Mouse (Mus musculus) adipocyte (in vitro differentiated cells): ENCODE results near the gene Gm17949.

ENCODE experiments used
- DNase-seq: peaks from one replicate; pipeline ENCODE4 v3.0.0-alpha.2; 2016; ENCODE audit warnings: low spot score

The Gm17949 gene

DNA sequence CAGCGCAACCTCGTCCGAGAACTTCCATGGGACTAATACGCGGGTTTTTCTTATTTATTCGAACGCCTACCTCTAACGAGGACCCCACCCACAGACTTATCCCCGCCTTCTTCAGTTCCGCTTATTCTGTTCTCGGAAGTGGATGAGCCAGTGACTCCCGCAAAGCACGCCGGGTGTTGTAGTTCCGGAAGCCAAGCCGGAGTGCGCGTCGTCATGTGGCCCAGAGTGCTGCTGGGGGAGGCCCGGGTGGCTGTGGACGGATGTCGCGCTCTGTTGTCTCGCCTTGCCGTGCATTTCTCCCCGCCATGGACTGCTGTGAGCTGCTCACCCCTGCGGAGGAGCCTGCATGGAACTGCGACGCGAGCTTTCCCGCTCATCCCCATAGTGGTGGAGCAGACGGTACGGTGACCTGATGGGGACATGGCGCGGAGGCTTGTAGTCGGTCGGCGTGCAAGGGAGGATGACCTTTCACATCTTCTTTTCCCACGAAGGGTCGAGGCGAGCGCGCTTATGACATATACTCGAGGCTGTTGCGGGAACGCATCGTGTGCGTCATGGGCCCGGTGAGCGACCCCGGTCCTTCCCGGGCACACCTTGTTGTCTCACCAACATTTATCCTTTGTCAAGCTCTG lies 21.0 kb upstream of the Gm17949 start, which contains the start of gene Clpp:
Clpp (plus strand) TSS at position 191 of the 632 bp plus-strand sequence.
- peak; percentile 98 for DNase-seq

- no peak for DNase-seq
Observed at GRCm38 (mm10) chr17:56990966-56991365, 20.3 kb upstream of the Gm17949 start.

DNA sequence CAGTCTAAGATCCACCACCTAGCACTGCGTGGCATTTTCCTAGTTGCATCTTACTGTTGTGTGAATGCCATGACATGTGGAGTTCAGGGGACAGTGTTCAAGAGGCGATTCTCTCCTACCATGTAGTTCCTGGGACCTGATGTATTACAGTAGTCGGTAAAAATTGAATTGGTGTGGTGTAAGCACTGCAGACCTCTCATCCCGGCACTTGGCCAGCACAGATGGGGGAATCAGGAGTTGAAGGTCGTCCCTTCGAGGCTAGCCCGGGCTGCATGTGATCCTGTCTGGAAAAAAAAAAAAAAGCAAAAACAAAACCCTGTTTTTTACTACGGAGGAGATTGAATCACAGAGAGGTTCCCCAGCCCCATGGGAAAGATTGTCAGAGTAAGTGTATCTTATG lies 16.2 kb upstream of the Gm17949 start:
- DNase-seq: no peak

DNA sequence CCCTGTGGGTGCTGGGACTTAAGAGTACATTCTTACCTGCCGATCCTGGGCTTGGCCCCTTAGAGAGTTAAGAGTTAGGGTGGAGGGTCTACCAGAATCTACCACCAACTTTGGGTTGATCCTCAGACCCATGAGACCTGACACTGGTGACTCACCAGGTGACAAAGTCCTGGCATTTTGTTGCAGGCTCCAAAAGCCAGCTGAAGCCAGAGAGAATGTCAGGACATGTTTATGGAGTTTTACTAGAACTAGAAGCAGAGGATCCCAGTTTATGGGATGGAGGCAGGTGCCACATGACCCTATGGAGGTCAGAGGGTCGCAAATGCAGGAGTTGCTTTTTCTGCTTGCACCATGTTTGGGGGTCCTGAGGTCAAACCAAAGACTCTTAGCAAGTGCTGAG lies 14.8 kb upstream of the Gm17949 start:
- no peak for DNase-seq

- DNase-seq: peak; percentile 98
Observed at GRCm38 (mm10) chr17:56997029-56997667, 14.1 kb upstream of the Gm17949 start, which contains the start of gene Alkbh7. Alkbh7 (plus strand) TSS chr17:56997339.

- no peak for DNase-seq
Observed at GRCm38 (mm10) chr17:56999414-56999813, 11.9 kb upstream of the Gm17949 start.

GRCm38 (mm10) chr17:56999968-57000609 lies 11.2 kb upstream of the Gm17949 start, which contains the start of gene Pspn:
Pspn (minus strand) TSS chr17:57000018.
- no peak for DNase-seq

- DNase-seq: no peak
Observed at GRCm38 (mm10) chr17:57001228-57001627, 10.0 kb upstream of the Gm17949 start.

- no peak for DNase-seq
Observed at GRCm38 (mm10) chr17:57003994-57004393, 7.3 kb upstream of the Gm17949 start.

- DNase-seq: peak; percentile 45
Observed at GRCm38 (mm10) chr17:57007137-57007905, 3.9 kb upstream of the Gm17949 start.

DNA sequence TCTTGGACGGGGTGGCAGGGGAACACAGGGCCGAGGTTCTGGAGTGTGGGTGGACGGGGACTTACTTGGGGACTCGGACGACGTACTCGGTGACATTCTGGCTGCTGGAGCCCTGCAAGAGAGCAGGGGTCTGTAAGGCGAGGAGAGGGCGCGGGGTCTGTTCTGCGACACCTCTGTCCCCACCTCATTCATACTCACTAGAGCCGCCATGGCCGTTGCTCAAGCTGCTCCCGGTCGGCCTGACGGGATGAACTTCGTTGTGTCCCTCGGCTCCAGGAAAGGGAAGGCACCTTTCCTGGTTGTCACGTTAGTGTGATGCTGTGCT lies 396 bp upstream of the Gm17949 start:
- DNase-seq: no peak

DNA sequence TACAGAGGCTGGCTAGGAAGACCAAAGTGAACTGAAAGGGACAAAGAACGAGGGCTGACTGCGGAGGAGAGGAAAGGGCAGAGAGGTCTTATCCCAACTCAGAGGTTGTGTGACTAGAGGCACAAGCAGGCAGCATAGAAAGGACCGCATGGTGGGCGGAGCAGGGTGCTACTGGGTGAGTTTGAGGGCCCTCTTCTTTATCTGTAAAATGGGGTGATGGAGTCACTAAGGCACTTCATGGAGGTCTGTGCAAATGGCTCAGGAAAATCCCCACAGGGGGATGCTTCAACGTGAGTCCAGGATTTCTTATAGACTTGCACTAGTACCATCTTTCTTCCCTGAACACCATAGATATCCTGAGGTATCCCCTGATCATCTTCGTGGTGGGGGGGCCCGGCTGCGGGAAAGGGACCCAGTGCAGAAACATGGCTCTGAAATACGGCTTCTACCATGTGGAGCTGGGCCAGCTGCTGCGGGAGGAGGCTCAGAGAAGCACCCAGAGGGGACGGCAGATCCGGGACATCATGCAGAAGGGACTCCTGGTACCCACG lies 1.1 kb downstream of the Gm17949 start:
- DNase-seq: no peak

DNA sequence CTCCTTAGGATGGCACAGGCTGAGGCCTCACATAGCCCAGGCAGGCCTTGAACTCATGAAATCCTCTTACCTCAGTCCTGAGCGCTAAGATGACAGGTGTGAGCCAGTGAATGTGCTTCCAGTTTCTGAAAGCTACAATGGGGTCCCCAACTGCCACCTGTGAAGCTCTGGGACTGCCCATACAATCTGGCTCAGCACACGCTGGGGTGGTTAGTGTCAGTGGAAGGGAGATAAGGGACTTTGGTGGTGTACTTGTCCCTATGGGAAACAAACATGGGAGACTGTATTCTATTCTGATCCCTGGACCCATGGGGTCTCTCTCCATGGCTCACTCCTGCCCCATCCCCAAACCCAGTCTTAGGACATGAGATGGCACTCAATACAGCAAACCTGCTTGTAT lies 8.4 kb downstream of the Gm17949 start:
- DNase-seq: no peak

GRCm38 (mm10) chr17:57020960-57021359 lies 9.7 kb downstream of the Gm17949 start:
- DNase-seq: no peak

DNA sequence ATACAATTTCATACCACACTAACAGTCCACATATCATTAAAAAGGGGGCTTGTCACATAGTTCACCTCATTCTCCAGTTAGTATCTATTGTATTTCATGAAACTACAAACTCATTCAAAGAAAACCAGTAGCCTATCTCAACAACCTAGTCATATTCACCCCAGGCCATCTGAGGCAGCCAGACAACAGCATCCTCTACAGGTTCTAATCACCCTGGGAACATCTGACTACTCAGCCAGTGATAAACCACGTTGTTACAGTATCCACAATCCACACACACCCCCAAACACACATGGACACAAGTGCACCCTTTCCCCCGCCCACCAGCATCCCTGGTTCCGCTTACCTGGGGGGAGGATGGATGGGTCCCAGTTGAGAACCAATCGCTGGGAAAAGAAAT lies 16.2 kb downstream of the Gm17949 start:
- no peak for DNase-seq

DNA sequence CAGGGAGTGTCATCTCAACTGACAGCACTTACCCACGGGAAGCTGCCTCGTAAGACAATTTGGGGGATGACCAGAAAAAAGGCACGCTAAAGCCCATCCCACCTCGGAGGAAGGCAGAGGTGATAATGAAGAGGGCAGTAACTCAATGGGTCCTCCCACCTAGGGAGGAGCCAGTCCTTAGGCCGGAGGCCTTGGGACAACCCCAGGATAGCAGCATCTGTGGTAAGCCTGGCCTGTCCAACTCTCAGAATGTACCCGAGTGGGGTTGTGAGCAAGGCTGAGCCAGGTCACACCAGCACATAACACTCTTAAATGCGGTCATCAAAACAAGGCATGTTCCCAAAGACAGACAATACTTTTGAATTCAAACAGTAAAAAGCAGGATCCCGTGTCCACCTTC lies 18.4 kb downstream of the Gm17949 start:
- DNase-seq: peak; percentile 62

DNA sequence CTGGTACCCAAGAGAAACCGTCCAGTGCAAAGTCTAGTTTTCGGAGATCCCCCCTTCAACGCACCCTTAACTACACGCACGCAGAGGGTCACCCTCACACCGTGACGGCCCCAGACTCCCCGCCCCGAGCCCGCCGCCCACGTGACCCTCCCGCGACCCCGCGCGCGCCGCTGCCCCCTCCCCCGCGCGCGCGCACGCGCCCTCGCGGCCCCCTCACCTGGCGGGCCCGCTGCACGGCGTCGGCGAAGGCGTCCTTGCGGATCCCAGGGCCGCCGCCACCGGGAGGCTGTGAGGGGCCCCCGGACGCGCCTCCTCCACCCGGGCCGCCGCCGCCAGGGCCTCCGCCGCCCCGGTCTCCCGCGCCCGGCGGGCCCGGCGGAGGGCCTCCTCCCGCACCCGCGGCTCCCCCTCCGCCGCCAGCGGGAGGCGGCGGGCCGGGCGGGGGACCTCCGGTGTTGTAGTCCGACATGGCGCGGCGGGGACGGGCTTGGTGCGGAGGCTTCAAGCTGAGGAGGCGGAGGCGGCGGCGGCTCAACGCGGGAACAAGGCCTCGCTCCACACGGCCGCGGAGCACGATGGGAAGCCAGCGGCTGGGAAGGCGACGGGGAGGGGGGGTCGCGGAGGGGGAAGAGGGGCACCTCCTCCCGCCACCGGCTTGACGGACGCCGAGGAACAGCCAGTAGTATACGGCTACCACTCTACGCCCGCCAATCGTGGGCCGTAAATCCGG lies 19.8 kb downstream of the Gm17949 start, which contains the start of gene Khsrp:
Khsrp (minus strand) TSS at position 592 of the 730 bp plus-strand sequence.
- DNase-seq: no peak

DNA sequence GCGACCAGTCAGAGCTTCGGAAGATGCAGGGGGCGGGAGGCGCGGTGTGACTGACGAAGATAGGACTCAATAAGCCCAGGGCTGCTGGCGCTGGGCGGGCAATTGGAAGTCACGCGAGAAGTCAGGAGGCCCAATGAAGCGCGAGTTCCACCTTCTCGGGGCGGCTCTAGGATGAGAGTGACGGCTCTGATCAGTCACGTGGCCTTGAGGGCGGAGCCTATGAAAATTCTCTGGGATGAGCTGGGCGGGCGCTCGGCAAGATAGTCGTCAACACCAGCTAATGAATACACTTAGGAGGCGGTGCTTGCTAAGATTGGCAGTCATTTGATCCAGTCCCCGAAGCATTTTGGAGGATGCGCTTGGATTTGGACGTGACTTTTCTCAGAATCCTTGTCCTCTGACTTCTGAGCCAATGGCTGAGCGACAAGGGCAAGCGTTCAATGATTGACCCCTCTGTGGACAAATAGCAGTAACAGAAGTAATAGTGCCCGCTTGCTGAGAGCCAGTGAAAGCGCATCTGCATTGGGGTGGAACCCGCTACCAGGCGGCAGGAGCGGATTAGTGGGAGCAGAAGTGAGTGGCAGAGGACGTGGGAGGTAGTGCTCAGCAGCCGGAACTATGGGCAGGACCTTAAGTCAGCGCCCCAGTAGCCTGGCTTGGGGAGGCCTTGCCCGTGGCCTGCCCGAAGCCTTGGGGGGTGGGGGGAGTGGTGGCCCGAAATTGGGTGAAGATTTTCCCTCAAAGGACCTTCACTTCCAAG lies 20.6 kb downstream of the Gm17949 start:
- peak; percentile 100 for DNase-seq

DNA sequence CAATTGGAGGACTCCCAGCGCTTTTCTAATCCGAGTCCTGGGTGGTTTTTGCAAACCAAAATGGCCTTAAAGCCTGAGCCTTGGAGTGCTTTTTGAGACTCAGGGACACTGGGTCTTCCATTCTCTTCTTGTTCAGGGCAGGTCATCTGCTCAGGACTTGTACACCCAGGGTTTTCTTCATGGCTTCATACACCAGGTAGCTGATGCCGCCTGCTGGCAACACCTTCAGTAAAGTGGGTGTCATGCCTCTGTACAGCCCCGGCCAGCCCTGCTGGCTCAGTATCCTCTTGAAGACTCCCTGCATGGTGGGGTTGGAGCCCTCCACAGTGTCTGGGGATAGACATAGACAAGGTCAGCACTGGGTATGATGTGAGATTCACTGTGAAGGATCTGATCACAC lies 21.6 kb downstream of the Gm17949 start:
- no peak for DNase-seq

DNA sequence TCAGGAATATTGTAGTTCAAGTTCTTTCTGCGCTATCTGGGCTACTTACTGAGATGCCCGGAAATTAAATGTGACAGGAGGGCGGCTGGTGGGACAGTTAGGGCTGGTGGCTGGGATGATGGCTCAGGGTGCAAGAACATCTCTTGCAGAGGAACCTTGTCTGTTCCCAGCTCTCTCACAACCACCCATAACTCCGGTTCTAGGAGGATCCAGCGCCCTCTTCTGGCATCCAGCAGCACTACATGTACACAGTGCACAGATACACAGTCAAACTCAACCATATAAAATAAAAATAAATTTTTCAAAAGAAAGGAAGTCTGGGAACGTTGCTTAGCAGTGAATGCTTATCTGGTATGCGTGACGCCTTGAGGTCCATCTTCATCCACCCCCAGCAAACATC lies 27.7 kb downstream of the Gm17949 start:
- no peak for DNase-seq

GRCm38 (mm10) chr17:57041554-57041953 lies 30.3 kb downstream of the Gm17949 start, which contains the start of gene Slc25a41:
Slc25a41 (minus strand) TSS chr17:57041654.
- DNase-seq: no peak
